27 mouse cellular contexts compared by ENCODE assay signal in the genomic region with DNA sequence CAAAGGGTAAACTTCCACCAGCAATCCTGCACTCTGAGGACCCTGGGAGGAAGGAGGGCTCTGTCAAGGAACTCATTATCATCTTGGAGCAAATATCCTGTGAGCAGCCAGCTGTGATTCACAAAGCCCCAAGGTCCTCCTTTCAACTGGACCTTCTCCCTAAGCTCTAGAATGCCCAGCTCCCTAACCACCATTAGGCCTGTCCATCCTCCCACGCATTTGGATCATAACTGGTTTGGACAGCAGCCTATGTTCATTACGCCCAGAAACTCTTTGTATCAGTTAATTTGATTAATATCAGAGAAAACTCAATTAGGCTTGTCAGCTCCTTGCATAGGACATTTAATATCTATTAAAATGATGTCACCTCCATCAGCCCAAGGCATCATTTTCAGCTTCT.
DNase-seq lines count a peak whose midpoint lies in the region; ATAC-seq lines count a peak whose summit lies in the region.
"Had no signal": no experiment of that assay in that cellular context is flagged by ENCODE, and none has a peak within 500 bp of the region (broad histone marks: within the 10 kb centered on the region; RNA-seq: fewer than 3 reads in every experiment).

No protein-coding gene starts in this region.

- WGBS in embryonic facial prominence, embryonic 14.5 days, result 77% methylated on average over 2 of the region's 2 CpGs
- 79% methylated on average over 2 of the region's 2 CpGs for WGBS in embryonic facial prominence, embryonic 10.5 days

- H3K9me3 ChIP-seq in embryonic facial prominence, embryonic 14.5 days (ENCODE audit: control insufficient read depth, low read length), result no peaks in the 10 kb centered on the region
- H3K9me3 ChIP-seq in embryonic facial prominence, embryonic 10.5 days, result no peaks in the 10 kb centered on the region
- H3K9me3 ChIP-seq: embryonic facial prominence, embryonic 12.5 days; embryonic facial prominence, embryonic 15.5 days; forebrain, embryonic 10.5 days; forebrain, embryonic 12.5 days had no signal

- DNase-seq in embryonic facial prominence, embryonic 14.5 days (ENCODE audit: low spot score), result peak; percentile 31
- no peak for DNase-seq in embryonic facial prominence, embryonic 10.5 days (ENCODE audit: low spot score)
- peak; percentile 82 for DNase-seq in Muller cell, postnatal 12 days (ENCODE audit: inconsistent ontology term)
- DNase-seq in retina, postnatal 1 day, result peak; percentile 82
- DNase-seq in lung, postnatal 25 days (ENCODE audit: low spot score), result no peak
- DNase-seq in left cerebral cortex, postnatal 36 days (ENCODE audit: low spot score in 2 of 2), result no peak
- DNase-seq: adrenal gland, adult 2 months; adrenal gland, postnatal 10 days; adrenal gland, postnatal 25 days; B cell, adult 2 months; cerebellum, adult 11 months; cerebellum, adult 18-20 months; cerebellum, adult 8-10 months; cerebellum, adult 9-11 months; cerebellum, postnatal 14 days; cerebellum, postnatal 36 days; embryo, embryonic 11 days had no signal

- H3K27ac ChIP-seq in embryonic facial prominence, embryonic 14.5 days (replicated peaks; ENCODE audit: low read depth, low read length), result no peak overlapping the region
- H3K27ac ChIP-seq in embryonic facial prominence, embryonic 10.5 days (replicated peaks), result no peak overlapping the region
- H3K27ac ChIP-seq: embryonic facial prominence, embryonic 12.5 days; embryonic facial prominence, embryonic 15.5 days; forebrain, embryonic 10.5 days; forebrain, embryonic 12.5 days had no signal

- no peaks in the 10 kb centered on the region for H3K27me3 ChIP-seq in embryonic facial prominence, embryonic 14.5 days (replicated peaks; ENCODE audit: control insufficient read depth, insufficient read depth, low read length)
- H3K27me3 ChIP-seq in embryonic facial prominence, embryonic 10.5 days (replicated peaks; ENCODE audit: low read depth, poor library complexity, severe bottlenecking), result no peaks in the 10 kb centered on the region
- H3K27me3 ChIP-seq: CH12.LX; embryonic facial prominence, embryonic 12.5 days; embryonic facial prominence, embryonic 15.5 days; forebrain, embryonic 12.5 days had no signal

- no peaks in the 10 kb centered on the region for H3K4me1 ChIP-seq in embryonic facial prominence, embryonic 14.5 days (ENCODE audit: control insufficient read depth, insufficient read depth, low read length)
- no peaks in the 10 kb centered on the region for H3K4me1 ChIP-seq in embryonic facial prominence, embryonic 10.5 days
- H3K4me1 ChIP-seq: embryonic facial prominence, embryonic 12.5 days; embryonic facial prominence, embryonic 15.5 days; forebrain, embryonic 10.5 days; forebrain, embryonic 12.5 days had no signal

- no peak overlapping the region for H3K9ac ChIP-seq in embryonic facial prominence, embryonic 14.5 days (ENCODE audit: low read depth, low read length)
- H3K9ac ChIP-seq: embryonic facial prominence, embryonic 12.5 days; embryonic facial prominence, embryonic 15.5 days; forebrain, embryonic 12.5 days had no signal

- no peak overlapping the region for H3K4me3 ChIP-seq in embryonic facial prominence, embryonic 14.5 days (ENCODE audit: low read depth, low read length)
- no peak overlapping the region for H3K4me3 ChIP-seq in embryonic facial prominence, embryonic 10.5 days
- H3K4me3 ChIP-seq: embryonic facial prominence, embryonic 12.5 days; embryonic facial prominence, embryonic 15.5 days; erythroblast, embryonic 14.5 days; forebrain, embryonic 10.5 days; forebrain, embryonic 12.5 days had no signal

- intact Hi-C loops in left cerebral cortex, postnatal 36 days (cut with DNase I), result no loop called here

- ATAC-seq in embryonic facial prominence, embryonic 14.5 days (ENCODE audit: low read depth), result no peak
- ATAC-seq: CD4-positive, CD25-positive, alpha-beta regulatory T cell, adult 4 months; forebrain, embryonic 14.5 days; forebrain, embryonic 16.5 days had no signal

- H3K4me2 ChIP-seq in embryonic facial prominence, embryonic 14.5 days (ENCODE audit: low read depth, low read length), result no peak overlapping the region
- H3K4me2 ChIP-seq: embryonic facial prominence, embryonic 12.5 days; embryonic facial prominence, embryonic 15.5 days; forebrain, embryonic 12.5 days had no signal

- no peaks in the 10 kb centered on the region for H3K36me3 ChIP-seq in embryonic facial prominence, embryonic 14.5 days (ENCODE audit: control insufficient read depth, insufficient read depth, low read length)
- H3K36me3 ChIP-seq in embryonic facial prominence, embryonic 10.5 days (replicated peaks), result no peaks in the 10 kb centered on the region
- H3K36me3 ChIP-seq: embryonic facial prominence, embryonic 12.5 days; embryonic facial prominence, embryonic 15.5 days; forebrain, embryonic 10.5 days; forebrain, embryonic 12.5 days; G1E had no signal

Comparison
In these comparisons a context has a peak if more than half of its experiments do, and no peak if none do; other contexts are left out.
1. DNase-seq: peak in embryonic facial prominence, embryonic 14.5 days (single experiment), Muller cell, postnatal 12 days (single experiment) and retina, postnatal 1 day (single experiment); none in embryonic facial prominence, embryonic 10.5 days (single experiment), lung, postnatal 25 days (single experiment) and left cerebral cortex, postnatal 36 days (0 of 2).